Mouse (Mus musculus) erythroblast, embryonic 14.5 days (primary cell): Measurements from ENCODE around the gene Ascl3.

Experiments used
- GATA1 ChIP-seq: IDR thresholded peaks from 2 replicates; pipeline ENCODE4 v1.6.1; 2012; ENCODE audit warnings: low read length, inconsistent platforms, mixed read lengths
- TAL1 ChIP-seq: IDR thresholded peaks from 3 replicates; pipeline ENCODE4 v1.6.1; 2012; ENCODE audit warnings: low read length, inconsistent platforms, mixed read lengths

GRCm38 (mm10) chr7:109695339-109695726 lies 36.2 kb downstream of the Ascl3 start:
- TF ChIP-seq GATA1 (no peak), TAL1 (no peak)
